Mouse (Mus musculus) layer of hippocampus, adult 9-10 months (tissue): ENCODE measurements around the gene Eefsec.

Experiments
- DNase-seq: peaks from one replicate; pipeline ENCODE4 v3.0.0; 2022; ENCODE audit warnings: low spot score

Eefsec gene

GRCm38 (mm10) chr6:88412604-88413003 lies 33.7 kb downstream of the Eefsec start:
- DNase-seq, result no peak

- DNase-seq, result no peak
Measured at GRCm38 (mm10) chr6:88409492-88409891, 36.8 kb downstream of the Eefsec start.

DNA sequence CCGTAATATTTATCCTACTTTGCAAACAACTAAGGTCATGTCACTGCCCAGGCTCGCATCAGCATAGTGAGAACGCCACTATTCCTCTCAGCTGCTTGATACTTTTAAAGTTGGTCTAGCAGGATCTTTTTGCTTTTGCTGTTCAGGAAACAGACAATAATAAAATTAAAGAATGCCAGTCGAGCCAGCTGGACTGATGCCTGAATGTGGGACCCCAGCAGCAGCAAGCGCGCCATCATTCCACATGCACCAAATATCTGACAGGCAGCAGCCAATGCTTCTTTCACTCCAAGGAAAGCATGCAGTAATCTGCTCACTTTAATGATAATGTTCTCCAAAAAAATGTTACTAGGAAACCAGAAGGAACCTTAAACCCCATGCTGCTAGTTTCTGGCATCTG lies 45.9 kb downstream of the Eefsec start:
- DNase-seq, result no peak

DNA sequence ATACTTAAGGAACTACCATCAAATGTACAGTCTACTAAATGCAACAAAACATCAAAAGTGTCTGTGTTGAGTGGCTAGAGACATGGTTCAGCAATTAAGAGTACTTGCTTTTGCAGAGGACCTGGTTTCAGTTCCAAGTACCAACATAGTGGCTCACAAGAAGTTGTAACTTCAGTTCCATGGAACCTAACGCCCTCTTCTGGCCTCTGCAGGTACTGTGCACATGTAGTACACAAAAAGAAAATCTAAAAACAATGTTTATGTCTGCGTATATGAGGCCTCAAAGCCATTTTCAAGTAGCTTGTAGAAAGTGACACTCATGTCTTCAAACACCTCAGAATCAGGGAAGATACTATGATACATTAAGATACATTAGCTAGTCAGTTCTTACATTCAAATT lies 48.4 kb downstream of the Eefsec start:
- no peak for DNase-seq

DNA sequence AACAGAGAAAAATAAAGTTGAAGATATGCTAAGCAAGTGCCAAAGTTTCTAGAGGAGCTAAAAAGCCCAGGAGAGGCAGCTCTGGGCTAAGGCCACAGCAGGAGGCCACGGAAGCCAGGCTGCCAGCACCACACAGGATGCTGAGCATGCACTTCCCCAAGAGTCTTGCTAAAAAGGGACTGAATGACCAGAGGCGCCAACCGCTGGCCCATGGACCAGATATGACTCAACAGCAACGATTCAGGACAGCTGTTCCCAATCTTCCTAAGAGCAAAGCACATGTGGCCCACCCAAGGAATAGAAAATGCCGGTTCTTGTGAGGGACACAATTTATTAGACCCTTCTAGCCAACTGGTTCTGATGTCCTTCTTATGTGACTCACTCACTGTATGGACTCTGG lies 57.4 kb downstream of the Eefsec start:
- no peak for DNase-seq

DNA sequence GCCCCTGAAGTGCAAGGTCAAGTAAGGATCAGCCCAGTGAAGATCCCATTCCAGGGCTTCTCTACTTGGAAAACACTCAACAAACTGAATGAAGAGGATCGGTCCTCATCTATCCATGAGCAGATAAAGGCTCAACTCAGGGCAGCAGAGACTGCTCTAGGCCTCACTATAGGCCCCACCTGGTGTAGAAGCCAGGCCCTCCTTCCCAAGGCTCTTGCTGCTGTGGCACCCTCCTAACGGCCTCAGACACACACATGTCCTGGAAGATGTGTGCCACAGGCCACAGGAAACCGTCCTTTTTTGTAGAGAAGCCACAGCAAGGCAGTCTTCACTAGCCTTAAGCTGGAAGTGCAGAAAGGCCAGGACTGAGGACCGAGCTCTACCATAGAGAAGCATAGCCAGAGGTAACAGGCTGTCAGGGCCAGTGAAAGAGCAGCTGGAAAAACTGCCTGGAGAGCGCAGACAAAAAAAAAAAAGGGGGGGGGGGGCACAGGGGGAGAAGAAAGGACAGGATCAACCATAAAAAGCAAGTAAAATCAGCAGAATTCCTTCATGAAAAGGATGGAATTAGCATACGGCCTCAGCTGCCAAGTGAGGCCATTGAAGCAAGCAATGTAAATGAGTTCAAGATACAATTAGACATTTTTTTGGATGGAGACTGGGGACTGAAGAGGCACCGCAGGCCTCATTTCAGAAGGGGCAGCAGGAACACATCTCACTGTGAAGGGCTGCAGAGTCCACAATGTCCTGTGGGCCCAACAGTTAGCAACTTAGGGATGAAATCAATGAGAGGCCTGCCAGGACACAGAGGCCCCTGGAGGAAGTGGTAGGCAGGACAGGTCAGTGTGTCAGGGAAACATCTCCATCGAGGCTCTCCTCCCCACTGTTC lies 58.3 kb downstream of the Eefsec start:
- DNase-seq, result no peak

DNA sequence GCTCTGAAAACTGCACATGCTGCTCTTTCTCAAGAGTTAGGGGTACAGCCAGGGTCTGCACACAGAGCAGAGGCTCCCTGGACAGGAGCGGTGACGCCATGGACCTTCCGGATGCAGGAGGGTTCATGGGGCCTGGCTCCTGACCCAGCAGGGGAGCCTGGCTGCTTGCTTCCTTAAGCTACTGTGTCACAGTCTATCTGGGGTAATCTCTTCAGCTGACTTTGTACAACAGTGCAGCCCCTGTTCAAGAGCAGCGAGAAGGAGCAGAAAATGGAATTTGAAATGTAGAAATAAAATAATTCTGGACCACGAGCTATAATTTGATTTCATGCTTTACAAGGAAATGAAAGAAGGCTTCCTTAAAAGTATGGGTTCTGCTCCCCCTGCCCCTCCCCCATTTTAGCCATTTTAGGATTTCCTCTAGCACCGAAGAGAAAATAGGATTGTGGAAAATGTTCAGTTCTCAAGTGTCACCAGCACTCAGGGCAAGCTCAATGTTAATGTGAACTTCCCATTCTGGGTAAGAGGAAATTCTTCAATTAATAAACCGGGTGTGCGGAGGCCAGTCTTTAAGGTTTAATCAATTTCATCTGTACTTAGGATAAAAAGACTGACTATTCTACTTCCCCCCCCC lies 61.8 kb downstream of the Eefsec start:
- no peak for DNase-seq

- no peak for DNase-seq
Measured at GRCm38 (mm10) chr6:88383734-88384133, 62.6 kb downstream of the Eefsec start.

DNA sequence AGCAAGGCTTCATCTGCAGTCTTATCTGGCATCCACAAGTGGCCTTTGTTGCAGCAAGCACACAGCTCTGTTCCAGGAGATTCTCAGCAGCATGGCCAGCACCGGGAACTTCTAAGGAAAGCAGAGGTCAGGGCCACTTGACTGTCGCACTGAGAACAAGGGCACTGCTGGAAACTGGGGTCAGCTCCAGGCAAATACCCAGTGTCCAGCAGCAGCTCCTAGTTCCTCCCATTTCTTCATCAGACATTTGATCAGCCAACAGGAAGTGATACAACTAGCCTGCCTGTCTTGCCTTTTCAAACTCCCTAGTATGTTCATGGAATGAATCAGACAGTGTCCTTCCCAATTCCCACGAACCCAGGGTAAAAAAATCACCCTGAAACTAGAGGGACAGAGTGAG lies 66.6 kb downstream of the Eefsec start:
- DNase-seq, result no peak

DNA sequence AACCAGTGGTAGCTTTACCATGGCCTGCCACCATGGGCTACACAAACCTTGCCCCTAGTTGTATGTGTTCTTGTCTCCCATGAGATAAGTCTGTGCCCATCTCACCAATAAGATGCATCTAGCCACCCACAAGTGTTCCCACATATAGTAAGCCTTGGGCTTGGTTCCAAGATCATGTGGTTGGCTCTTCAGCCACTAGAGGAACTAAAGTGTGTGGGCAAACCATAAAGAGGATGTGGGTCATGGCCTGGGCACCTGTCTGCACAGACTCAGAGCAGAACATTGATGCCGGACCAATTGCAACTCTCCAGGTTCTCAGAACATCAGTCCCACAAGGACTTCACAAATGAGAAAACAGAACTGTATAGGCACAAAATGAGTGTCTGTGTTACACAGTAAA lies 67.5 kb downstream of the Eefsec start:
- peak; percentile 2 for DNase-seq

- no peak for DNase-seq
Measured at GRCm38 (mm10) chr6:88374247-88374646, 72.1 kb downstream of the Eefsec start.

GRCm38 (mm10) chr6:88369851-88370635 lies 76.3 kb downstream of the Eefsec start:
- DNase-seq, result no peak

DNA sequence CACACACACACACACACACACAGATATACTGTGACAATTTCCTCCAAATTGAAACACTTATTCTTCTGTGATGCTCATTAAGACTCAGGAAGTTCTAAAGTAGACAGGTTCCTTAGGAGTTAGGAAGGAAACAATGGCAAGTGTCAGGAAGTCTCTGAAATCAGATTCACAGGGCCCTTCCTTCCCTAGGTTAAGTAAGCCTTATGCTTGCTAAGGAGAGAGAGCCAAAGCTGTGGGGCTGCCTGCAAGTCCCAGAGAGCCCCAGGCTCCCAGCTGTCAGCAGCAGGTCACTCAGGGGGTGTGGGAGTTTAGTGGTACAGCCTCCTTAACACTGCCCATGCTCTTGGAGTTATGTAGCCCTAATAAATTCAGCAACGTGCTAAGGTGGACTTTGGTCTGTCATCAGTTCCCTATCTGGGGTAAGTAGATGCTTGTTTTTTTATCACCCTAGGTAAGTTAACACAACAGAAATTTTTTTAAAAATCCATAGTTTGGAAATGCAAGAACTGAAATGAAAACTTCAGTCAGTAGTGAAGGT lies 82.8 kb downstream of the Eefsec start:
- DNase-seq, result no peak

DNA sequence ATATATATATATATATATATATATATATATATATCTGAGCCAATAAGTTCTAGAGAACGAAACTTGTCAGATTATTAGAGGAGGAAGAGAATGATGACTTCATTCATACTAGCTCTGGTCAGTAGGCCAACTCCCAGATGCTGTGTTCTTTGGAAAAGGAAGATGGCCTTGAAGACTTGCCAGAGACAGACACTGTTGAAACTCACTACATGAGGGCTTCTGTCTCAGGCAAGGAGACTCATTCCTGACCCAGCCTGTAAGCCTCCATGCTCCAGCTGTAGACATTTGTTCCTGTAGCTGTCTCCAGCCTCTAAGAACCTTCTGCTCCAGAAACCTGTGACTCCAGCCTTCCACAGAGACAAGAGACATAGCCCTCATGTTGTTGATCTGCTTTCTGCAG lies 85.2 kb downstream of the Eefsec start:
- DNase-seq, result no peak

- no peak for DNase-seq
Measured at GRCm38 (mm10) chr6:88358210-88358609, 88.1 kb downstream of the Eefsec start.

GRCm38 (mm10) chr6:88355866-88356265 lies 90.5 kb downstream of the Eefsec start:
- no peak for DNase-seq

- no peak for DNase-seq
Measured at GRCm38 (mm10) chr6:88352541-88352940, 93.8 kb downstream of the Eefsec start.

GRCm38 (mm10) chr6:88346776-88347175 lies 99.6 kb downstream of the Eefsec start:
- no peak for DNase-seq

DNA sequence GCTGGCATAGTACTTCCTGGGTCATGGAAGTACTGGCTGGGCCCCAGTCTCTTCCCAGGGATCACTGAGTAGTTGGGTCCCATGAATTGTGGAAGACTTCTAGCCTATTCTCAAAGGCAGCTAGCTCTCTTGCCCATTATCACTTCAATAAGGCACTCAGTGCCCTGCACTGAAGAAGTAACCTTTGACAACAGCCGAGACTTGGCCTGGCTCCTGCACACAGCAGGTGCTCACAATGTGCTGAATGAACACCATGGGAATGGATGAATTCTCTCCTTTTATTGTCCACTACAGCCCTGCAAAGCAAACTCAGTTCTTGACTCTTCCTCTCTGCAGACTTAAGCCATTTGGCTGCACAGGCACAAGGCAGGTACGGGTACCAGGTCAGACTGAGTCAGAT lies 101.0 kb downstream of the Eefsec start:
- DNase-seq, result no peak

DNA sequence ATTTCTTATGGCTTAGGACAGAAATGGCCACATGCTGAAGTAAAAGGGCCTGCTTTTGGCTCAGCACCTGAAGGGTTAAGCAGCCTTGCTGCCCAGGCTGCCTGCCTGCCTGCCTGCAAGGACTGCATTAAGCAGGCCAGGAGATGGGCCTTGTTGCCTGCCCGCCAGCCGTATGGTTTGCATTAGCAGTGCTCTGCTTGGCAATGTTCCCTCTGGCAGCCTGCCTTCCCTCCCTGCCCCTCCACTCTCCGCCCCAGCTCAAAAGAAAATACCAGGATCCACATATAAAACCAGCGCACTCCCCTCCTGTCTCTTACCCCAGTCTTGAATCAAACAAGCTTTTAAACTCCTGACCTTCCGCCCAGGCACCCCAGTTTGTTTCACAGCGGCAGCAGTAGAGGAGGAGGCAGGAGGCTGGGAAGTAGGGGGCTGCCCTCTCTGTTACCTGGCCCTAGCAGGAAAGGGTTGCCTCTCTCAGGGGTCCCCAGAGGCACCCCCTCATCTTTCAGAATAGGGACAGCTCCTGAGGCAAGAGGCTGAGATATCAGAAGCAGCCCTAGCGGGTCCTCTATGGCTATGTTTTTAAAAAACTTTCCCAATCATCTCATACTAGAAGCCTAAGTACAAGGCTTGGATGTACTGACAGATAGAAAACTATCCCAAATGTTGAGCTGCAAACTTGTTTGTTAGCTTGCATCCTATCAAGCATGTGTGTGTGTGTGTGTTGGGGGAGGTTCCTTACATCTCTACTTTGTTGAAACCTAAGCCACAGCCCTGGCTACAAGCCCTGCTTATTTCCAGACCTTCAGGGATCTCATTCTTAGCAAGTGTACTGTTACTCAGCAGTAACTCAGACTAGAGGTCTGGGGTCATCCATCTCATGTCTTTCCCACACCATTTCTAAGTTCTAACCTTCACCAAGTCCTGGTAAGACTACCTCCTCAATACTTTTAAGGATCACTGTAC lies 102.6 kb downstream of the Eefsec start:
- DNase-seq, result peak; percentile 27

DNA sequence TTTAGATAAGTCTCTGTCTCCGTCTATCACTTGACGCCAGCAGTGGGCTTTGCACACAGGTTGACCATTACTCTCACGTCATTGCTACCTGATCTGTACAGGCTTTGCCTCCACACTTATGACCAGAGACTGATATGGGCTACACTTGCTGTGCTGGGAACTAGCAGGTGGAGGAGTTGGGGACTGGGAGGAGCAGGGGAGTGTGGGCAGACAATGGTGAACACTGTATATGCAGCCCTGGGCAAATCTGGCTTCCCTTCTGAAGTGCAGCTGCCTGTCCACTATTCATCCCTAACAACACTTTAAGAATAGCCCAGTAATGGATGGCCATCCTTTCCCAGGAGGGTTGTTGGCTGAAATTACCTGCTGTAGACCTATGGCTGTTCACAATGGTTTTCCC lies 103.4 kb downstream of the Eefsec start:
- no peak for DNase-seq
